Mouse (Mus musculus): ENCODE data around the gene Pin1rt1. TPM values are rescaled to one million over a fixed set of nuclear protein-coding genes. Genes with fewer than 3 reads are reported as not detected.

Gene Pin1rt1
- total and polyA plus RNA-seq, 3 experiments = not detected

GRCm38 (mm10) chr2:104684771-104685170 is 31.4 kb downstream of the Pin1rt1 start:
- no peaks in the 10 kb centered on the region for H3K27me3 ChIP-seq (replicated peaks)
- no peaks in the 10 kb centered on the region for H3K9me3 ChIP-seq (replicated peaks; ENCODE audit: low read length)
- dilution Hi-C loops (cut with MboI; ENCODE audit: extremely low pct_ligation_motif_present, extremely low pct_unique_long_range_greater_than_20kb, low sequenced_read_pairs) (no loop called here), in situ Hi-C loops (cut with MboI; ENCODE audit: low pct_ligation_motif_present, low pct_unique_long_range_greater_than_20kb, low sequenced_read_pairs) (loop anchor here (10.0 kb wide), 1 partner anchor 60 kb away; the partner anchor contains the start of gene Depdc7)
- no peaks in the 10 kb centered on the region for H3K79me2 ChIP-seq (replicated peaks; ENCODE audit: control insufficient read depth, extremely low read depth, insufficient read depth, poor library complexity, severe bottlenecking)
- H3K36me3 ChIP-seq (replicated peaks in 1 of 2; ENCODE audit: control insufficient read depth in 1 of 2, insufficient read depth in 1 of 2, low read length in 1 of 2) = no peaks in the 10 kb centered on the region
- DNase-seq (ENCODE audit: extremely low read depth) = no peak
- no peak overlapping the region for H3K27ac ChIP-seq (ENCODE audit: insufficient read depth, low read depth)
- TF ChIP-seq SMC3 (IDR thresholded peaks at IDR 0.05; ENCODE audit: low read depth, low read length) = no peak
- no peak for TF ChIP-seq MYC (IDR thresholded peaks at IDR 0.05; ENCODE audit: low read depth, low read length)
- TF ChIP-seq KAT2A (IDR thresholded peaks at IDR 0.05; ENCODE audit: insufficient replicate concordance, low read length) = no peak
- TF ChIP-seq ZNF384 (IDR thresholded peaks at IDR 0.05; ENCODE audit: low read depth, low read length) = no peak
- TF ChIP-seq GABPA (IDR thresholded peaks at IDR 0.05; ENCODE audit: insufficient replicate concordance, low read depth, low read length) = no peak
- TF ChIP-seq E2F4 (IDR thresholded peaks at IDR 0.05; ENCODE audit: insufficient replicate concordance, low read depth, low read length) = no peak
- TF ChIP-seq UBTF (IDR thresholded peaks at IDR 0.05; ENCODE audit: low read depth, low read length) = no peak
- TF ChIP-seq EP300 (IDR thresholded peaks at IDR 0.05; ENCODE audit: low read length) = no peak
- TF ChIP-seq HCFC1 (IDR thresholded peaks at IDR 0.05; ENCODE audit: low read depth, low read length) = no peak
- no peak for TF ChIP-seq CTCF (conservative IDR thresholded peaks at IDR 0.05 in 1 of 2, IDR thresholded peaks at IDR 0.05 in 1 of 2; ENCODE audit: low read depth in 2 of 2, low read length in 2 of 2)
- no peak for TF ChIP-seq USF2 (conservative IDR thresholded peaks at IDR 0.05; ENCODE audit: low read depth, low read length)
- TF ChIP-seq ZKSCAN1 (IDR thresholded peaks at IDR 0.05; ENCODE audit: borderline replicate concordance, low read depth, low read length) = no peak
- no peak for TF ChIP-seq TBP (conservative IDR thresholded peaks at IDR 0.05; ENCODE audit: low read depth, low read length)
- TF ChIP-seq IRF4 (IDR thresholded peaks at IDR 0.05; ENCODE audit: low read depth, low read length) = no peak
- TF ChIP-seq CHD1 (IDR thresholded peaks at IDR 0.05; ENCODE audit: low read depth, low read length) = no peak
- no peak for TF ChIP-seq ZMIZ1 (IDR thresholded peaks at IDR 0.05; ENCODE audit: low read depth, low read length)
- no peak for TF ChIP-seq JUND (conservative IDR thresholded peaks at IDR 0.05; ENCODE audit: low read depth, low read length)
- no peak for TF ChIP-seq MAFK (IDR thresholded peaks at IDR 0.05; ENCODE audit: insufficient replicate concordance, low read length)
- no peak for TF ChIP-seq TCF12 (IDR thresholded peaks at IDR 0.05; ENCODE audit: low read depth, low read length)
- H3K4me2 ChIP-seq (ENCODE audit: insufficient read depth, low read depth, poor library complexity, severe bottlenecking) = no peak overlapping the region
- peaks cover 9 to 36% of the 10 kb centered on the region in 2 experiments; a peak in 3 of 4 replicates for H3K4me1 ChIP-seq (ENCODE audit: control insufficient read depth in 1 of 2, insufficient read depth in 2 of 2)
- H3K9ac ChIP-seq (ENCODE audit: insufficient read depth, low read depth) = no peak overlapping the region
- H3K4me3 ChIP-seq (replicated peaks in 1 of 3; ENCODE audit: low read depth in 2 of 3, low read length in 2 of 3, poor library complexity in 1 of 3) = no peak overlapping the region

GRCm38 (mm10) chr2:104677326-104677725 is 38.9 kb downstream of the Pin1rt1 start:
- no peaks in the 10 kb centered on the region for H3K27me3 ChIP-seq (replicated peaks)
- no peak for DNase-seq (ENCODE audit: extremely low read depth)

More at GRCm38 (mm10) chr2:104677326-104677725, 38.9 kb downstream of the Pin1rt1 start:
- dilution Hi-C loops (cut with MboI; ENCODE audit: extremely low pct_ligation_motif_present, extremely low pct_unique_long_range_greater_than_20kb, low sequenced_read_pairs) = no loop called here
- in situ Hi-C loops (cut with MboI; ENCODE audit: low pct_ligation_motif_present, low pct_unique_long_range_greater_than_20kb, low sequenced_read_pairs) = no loop called here
- Histone ChIP-seq H3K9ac (ENCODE audit: insufficient read depth, low read depth) (no peak overlapping the region), H3K36me3 (replicated peaks in 1 of 2; ENCODE audit: control insufficient read depth in 1 of 2, insufficient read depth in 1 of 2, low read length in 1 of 2) (no peaks in the 10 kb centered on the region), H3K79me2 (replicated peaks; ENCODE audit: control insufficient read depth, extremely low read depth, insufficient read depth, poor library complexity, severe bottlenecking) (no peaks in the 10 kb centered on the region), H3K9me3 (replicated peaks; ENCODE audit: low read length) (no peaks in the 10 kb centered on the region), H3K4me2 (ENCODE audit: insufficient read depth, low read depth, poor library complexity, severe bottlenecking) (no peak overlapping the region), H3K27ac (ENCODE audit: insufficient read depth, low read depth) (no peak overlapping the region), H3K4me1 (ENCODE audit: control insufficient read depth in 1 of 2, insufficient read depth in 2 of 2) (no peaks in the 10 kb centered on the region), H3K4me3 (replicated peaks in 1 of 3; ENCODE audit: low read depth in 2 of 3, low read length in 2 of 3, poor library complexity in 1 of 3) (no peak overlapping the region)
- TF ChIP-seq ELF1 (IDR thresholded peaks at IDR 0.05; ENCODE audit: low read depth, low read length) = no peak
- TF ChIP-seq SIN3A (IDR thresholded peaks at IDR 0.05; ENCODE audit: low read length) = no peak
- TF ChIP-seq NRF1 (IDR thresholded peaks at IDR 0.05; ENCODE audit: low read depth, low read length) = no peak
- TF ChIP-seq E2F4 (IDR thresholded peaks at IDR 0.05; ENCODE audit: insufficient replicate concordance, low read depth, low read length) = no peak
- no peak for TF ChIP-seq JUND (conservative IDR thresholded peaks at IDR 0.05; ENCODE audit: low read depth, low read length)
- no peak for TF ChIP-seq USF1 (IDR thresholded peaks at IDR 0.05; ENCODE audit: low read depth, low read length)

All from CH12.LX (cell line).